Mouse (Mus musculus) right cerebral cortex, postnatal 36 days (tissue): Measurements from ENCODE around the gene Dusp21.
A peak's percentile ranks its signal among the peaks of the same experiment; 100 is the strongest.

Source experiments
- DNase-seq, 2 experiments: peaks; one replicate each; pipeline ENCODE4 v3.0.0; 2022; ENCODE audit warnings: low spot score in 2 of 2, mixed read lengths in 1 of 2

Gene Dusp21

DNA sequence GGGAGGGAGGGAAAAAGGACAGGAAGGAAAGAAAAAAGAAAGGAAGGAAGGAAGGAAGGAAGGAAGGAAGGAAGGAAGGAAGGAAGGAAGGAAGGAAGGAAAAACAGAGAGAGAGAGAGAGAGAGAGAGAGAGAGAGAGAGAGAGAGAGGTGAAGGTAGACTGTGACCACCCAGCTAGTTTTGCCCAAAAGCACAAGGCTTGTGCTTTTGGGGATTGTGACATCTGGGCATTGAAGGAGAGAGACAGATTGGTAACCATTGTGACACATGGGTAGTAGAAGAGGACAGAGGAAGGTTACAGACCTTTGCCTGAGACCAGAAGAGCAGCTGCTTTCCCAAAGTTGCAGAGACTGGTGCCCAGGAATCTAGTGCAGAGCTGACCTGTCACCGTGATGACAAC, at the start of gene Dusp21:
Gene Dusp21, plus strand, starts transcription at position 301 of the 400 bp plus-strand sequence.
- DNase-seq = no peak

DNA sequence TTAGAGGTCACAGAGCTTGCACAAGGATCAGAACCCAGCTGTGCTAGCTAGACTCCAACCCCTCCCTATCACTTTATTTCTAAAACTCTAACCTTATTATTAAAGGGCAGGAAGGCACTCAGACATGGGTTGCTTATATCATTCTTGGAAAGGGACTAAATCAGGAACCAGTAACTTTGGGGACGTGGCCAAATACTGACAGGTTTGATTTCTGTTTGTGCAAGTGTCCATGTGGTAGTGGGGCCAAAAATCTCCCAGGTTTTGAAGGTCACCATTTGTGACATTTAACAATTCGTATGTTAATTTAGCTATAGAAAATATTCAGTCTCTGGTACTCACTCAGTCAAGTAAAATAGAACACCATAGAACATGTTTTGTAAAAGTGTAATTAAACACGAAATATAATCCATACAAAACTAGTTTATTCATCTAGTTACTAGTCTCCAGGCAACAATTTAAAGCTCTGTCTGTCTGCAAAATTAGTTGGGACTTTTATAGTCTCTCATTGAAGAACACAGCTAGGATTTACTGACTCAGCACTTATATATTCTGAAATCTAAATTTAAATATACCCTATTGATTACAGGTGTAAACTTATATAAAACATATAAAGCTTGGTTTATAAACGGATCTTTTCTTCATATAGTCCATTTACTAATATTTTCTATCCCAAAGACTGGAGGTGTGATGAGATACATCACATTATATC, 15.2 kb downstream of the Dusp21 start:
- DNase-seq = no peak

DNA sequence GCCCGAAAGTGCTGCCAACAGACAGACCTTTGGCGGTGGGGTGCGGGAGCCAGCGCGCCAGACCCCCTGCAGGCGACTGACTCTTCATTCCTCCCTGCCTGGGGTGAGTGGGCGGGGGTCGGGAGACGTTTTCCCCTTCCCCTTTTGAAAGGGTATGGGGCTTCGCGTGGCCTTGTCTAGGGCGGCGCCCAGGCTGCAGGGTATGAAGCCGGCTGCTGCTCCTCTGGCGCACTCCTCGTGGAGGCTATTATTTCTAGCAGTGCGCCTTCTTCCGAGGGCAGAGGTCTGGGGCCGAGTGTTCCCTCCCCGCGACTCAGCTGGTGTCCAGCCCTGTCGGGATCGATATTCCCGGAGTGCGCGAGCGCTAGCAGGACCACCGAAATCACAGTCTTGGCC, 16.1 kb downstream of the Dusp21 start:
- peak in 1 of 2 experiments; percentile 37 for DNase-seq

DNA sequence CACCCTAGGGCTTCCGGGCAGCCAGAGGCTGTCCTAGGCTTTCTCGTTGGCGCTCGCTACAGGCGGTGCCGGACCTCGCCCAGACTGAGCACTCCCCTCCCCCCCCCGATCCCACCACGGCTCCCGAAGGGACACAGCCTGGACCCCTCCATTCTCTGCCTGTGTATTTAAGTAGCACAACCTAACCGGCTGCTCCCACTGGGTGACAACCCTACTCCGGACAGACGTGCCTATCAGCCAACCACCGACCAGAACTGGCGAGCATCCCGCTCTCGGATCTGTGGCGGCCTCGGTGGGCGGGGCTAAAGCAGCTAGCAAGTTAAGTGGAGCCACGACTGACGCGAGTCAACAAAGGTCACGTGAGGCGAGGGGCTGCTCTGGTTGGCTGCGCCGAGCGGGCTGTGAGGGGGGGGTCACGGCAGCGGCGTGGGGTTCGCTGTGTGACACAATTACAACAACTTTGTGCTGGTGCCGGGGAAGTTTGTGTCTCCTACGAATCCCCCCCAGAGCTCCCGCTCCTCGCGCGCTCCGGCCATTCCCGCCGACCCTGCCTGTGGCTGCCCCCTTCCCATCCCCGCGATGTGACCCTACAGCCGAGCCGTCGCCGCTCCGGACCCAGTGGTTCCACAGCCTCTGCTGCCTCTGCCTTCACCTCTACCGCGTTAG, 16.7 kb downstream of the Dusp21 start, which contains the start of gene Kdm6a:
Gene Kdm6a, plus strand, starts transcription at position 384 of the 666 bp plus-strand sequence.
- peak; percentile 98 to 100 for DNase-seq

DNA sequence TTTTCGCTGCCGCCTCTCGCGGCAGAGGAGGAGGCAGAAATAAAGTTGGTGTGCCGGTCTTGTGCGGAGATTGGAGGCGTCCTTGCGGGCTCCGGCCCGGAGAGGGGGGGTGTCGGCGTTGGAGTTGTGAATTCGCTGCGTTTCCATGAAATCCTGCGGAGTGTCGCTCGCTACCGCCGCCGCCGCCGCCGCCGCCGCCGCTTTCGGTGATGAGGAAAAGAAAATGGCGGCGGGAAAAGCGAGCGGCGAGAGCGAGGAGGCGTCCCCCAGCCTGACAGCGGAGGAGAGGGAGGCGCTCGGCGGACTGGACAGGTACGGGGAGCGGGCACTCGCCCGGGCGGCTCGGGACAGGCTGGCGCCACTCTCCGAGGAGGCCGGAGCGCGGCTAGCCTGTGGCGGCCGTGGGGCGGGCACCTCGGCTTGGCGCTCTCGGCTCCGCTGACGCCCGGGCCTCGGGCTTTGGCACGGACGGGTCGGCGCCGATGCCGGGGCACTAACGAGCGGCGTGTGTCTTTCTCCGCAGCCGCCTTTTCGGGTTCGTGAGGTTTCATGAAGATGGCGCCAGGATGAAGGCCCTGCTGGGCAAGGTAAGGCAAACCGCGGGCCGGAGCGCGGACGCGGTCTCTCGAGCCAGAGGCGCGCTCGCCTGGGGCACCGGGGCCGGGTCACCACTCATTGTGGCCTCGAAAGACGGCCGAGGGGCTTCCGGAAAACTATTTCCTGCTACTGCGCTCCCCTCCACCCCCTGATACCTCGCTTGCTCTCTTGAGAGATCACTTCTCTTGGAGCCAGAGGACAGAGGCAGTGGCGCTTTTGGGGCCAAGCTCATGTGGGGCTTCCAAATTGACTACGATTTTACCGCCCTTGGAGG, 17.4 kb downstream of the Dusp21 start:
- DNase-seq = peak; percentile 15 to 46

DNA sequence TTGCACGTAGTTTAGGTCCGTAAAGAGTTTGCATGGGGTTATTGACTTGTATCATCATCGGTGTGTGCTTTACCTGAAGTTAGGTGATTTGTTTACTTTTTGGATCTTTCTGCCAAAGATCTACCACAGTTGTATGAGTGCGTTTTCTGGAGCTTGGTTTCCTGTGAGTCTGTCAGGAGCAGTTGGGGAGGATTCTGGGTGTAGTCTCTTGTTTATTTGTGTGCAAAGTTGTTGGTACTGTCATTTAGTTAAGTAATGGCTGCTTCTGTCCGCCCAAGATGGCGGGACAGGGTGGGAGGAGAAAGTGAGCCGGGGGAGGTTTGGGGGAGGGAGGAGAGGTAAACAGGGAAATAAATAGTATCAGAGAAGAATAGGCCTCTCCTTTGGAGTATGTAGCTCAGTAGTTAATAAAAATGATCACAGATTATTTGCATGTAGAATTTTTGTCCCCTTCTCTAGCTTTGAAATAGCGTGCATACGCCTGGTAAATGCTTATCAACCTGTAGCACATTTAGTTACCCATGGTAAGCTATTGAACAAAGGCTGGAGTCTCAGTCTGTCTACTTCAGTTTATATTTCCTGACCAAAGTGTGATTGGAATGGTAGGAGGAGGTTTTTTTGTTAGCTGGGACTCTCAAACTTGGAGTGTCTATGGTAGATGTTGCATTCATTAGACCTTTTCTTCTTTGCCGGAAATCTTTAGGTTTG, 18.4 kb downstream of the Dusp21 start:
- DNase-seq = peak in 1 of 2 experiments; percentile 9

DNA sequence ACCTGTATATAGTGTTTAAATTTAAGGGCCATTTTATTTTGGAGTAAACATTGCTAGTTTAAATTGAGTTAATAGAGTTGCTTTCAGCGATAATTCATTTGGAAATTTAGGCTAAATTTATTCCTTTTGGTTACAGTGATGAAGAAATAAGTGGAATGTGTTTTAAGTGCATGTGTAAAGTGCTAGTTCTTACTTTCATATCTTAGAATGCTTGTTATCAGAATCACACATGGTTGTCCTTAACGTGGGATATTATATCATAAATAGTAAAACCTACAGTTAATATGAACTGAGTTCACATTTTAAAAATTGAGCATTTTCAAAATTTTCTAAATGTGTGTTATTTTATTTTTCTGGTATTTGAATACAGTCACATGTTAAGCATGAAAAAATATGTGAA, 19.5 kb downstream of the Dusp21 start:
- no peak for DNase-seq

DNA sequence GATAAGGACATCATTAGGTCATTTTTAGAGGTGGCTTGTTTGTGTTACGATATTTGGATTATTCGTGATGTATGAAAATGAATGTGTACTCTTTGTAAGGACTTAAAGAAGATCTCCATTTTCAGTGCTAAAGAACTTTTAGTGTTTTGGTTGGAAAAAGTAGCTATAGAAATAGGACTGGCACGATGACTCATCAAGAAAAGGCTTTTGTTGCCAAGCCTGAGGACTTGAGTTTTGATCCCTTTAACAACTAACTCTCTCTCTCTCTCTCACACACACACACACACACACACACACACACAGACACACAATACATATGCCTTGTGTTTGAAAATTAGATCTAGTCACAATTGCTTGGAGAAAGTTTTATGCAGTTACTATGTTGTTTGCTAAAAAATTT, 21.3 kb downstream of the Dusp21 start:
- no peak for DNase-seq

DNA sequence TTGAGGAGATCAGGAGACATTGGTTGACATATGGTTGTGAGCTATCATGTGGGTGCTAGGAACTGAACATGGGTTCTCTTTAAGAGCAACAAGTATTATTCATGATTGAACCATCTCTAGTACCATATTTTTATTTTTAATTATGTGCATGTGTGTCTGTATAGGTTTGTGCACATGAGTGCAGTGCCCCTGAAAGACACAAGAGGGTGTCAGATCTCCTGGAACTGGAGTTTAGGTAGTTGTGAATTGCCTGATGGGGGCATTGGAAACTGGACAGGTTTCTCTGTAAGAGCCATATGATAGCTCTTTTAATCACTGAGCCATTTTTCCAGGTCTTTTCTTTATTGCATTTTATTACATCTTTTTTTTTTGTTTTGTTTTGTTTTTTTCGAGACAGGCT, 23.3 kb downstream of the Dusp21 start:
- no peak for DNase-seq

DNA sequence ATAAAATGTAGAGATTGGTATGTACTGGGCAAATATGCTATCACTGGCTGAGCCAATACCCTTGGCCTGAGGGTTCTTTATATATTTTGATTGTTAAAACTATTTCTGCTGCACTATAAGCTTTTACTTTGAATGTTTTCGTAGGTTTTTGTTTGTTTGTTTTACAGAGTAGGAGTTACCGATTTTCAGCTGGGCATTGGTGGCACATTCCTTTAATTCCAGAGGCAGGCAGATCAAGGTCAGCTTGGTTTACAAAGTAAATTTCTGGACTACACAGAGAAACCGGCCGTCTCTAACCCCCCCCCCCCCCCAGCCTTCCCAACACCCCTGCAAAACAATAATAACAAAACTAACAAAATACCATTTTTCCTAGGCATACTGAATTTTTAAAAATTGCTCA, 29.2 kb downstream of the Dusp21 start:
- DNase-seq = no peak

DNA sequence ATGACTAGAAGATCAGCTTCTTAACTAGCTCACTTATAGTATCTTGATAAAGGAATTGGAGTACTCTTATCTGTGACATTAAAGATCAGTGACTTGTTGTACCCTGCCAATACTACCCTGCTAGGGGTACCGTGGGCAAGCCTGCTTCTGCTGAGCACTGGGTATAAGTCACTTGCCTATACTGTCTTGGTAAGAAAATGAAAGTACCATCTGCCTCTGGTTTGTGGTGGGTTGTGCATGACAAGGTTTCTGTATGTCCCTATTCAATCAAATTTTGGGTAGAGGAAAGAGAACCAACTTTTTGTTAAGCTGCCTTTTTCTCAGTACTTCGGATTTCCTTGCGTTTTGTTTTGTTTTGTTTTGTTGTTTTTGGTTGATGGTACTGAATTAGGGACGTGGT, 32.1 kb downstream of the Dusp21 start:
- no peak for DNase-seq

DNA sequence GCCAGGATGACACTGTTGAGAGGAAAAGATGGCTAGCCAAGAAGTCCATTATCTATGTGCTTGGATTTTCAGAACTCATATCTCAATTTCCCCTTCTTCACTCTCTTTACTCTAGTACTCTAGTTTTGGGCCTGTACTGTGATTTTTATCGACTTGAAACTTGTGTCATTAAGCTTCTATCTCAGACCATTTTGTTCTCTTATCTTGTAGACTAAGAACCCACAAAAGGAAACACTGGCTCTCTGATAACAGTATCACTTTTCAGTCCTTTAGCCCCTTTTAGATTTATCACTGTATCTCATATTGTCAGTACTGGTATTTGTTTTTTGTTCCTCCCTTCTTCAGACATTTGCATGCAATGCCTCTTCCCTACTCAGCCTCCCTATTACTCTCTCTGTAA, 33.8 kb downstream of the Dusp21 start:
- no peak for DNase-seq

DNA sequence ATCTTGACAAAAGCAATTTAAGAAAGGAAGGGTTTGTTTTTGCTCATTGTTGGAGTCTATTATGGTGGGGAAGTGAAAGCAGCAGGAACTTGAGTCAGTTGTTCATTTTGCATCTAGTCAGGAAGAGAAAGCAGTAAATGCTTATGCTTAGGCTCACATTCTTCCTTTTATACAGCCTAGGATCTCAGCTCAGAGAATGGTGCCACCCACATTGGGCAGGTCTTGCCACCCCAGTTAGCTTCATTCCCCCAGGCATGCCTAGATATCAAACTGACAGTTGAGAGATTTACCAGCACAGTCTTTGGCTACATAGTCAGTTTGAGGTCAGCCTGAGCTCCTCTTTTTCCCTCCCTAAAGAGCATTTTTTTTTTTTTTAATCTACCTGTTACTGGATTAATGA, 41.5 kb downstream of the Dusp21 start:
- no peak for DNase-seq

DNA sequence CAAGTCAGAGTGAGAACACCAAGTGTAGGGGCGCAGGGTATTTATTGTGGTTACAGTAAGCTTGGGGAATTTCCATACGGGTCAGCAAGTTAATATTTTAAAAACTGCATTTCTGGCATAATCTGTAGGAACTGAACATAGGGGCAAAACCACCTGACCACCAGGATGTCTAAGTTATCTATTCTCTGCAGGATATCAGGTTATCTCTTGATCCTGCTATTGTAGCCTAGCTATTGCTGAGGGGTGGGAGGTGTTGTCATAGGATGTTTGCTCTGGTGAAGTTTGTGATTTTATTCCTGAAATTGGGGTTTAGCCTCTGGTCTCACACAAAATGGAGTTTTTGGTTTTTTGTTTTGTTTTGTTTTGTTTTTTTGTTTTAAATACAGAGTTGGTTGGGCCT, 42.6 kb downstream of the Dusp21 start:
- no peak for DNase-seq
